8 mouse cellular contexts compared by ENCODE assay signal in genomic region chr5:122372878-122373277, GRCm38 (mm10). TPM values are rescaled to one million over a fixed set of nuclear protein-coding genes. Genes with fewer than 3 reads are reported as not detected.
DNase-seq lines count a peak whose midpoint lies in the region; ATAC-seq lines count a peak whose summit lies in the region.

No protein-coding gene starts in this region.

- ATAC-seq in heart, embryonic 15.5 days (replicated peaks; ENCODE audit: insufficient number of reproducible peaks, insufficient read depth, low FRiP score, low read depth), result no peak
- no peak for ATAC-seq in midbrain, embryonic 11.5 days (ENCODE audit: low FRiP score)

- peak overlapping the region; percentile 87 for H3K9ac ChIP-seq in heart, embryonic 15.5 days
- H3K9ac ChIP-seq in midbrain, embryonic 11.5 days (ENCODE audit: low read length), result peak overlapping the region; percentile 66

- peak overlapping the region; percentile 85 for H3K4me3 ChIP-seq in heart, embryonic 15.5 days
- H3K4me3 ChIP-seq in hindbrain, embryonic 10.5 days, result peak overlapping the region; percentile 89
- peak overlapping the region; percentile 64 for H3K4me3 ChIP-seq in midbrain, embryonic 11.5 days (ENCODE audit: low read depth, low read length)

- intact Hi-C loops in heart, postnatal 14 days (cut with DNase I), result loop anchor here (10.0 kb wide), 1 partner anchor 238 kb away; no protein-coding TSS in a partner anchor
- intact Hi-C loops in left cerebral cortex, postnatal 14 days (cut with DNase I), result no loop called here
- intact Hi-C loops in left cerebral cortex, postnatal 4 days (cut with DNase I), result no loop called here

- no peaks in the 10 kb centered on the region for H3K27me3 ChIP-seq in heart, embryonic 15.5 days
- no peaks in the 10 kb centered on the region for H3K27me3 ChIP-seq in hindbrain, embryonic 10.5 days (ENCODE audit: insufficient read depth, poor library complexity, severe bottlenecking)
- no peaks in the 10 kb centered on the region for H3K27me3 ChIP-seq in midbrain, embryonic 11.5 days (ENCODE audit: control insufficient read depth, insufficient read depth, low read length)

- WGBS in heart, embryonic 15.5 days, result 4% methylated on average over 5 of the region's 5 CpGs
- 7% methylated on average over 5 of the region's 5 CpGs for WGBS in hindbrain, embryonic 10.5 days
- 6% methylated on average over 5 of the region's 5 CpGs for WGBS in midbrain, embryonic 11.5 days

- peak overlapping the region; percentile 84 for H3K4me2 ChIP-seq in heart, embryonic 15.5 days
- peak overlapping the region; percentile 78 for H3K4me2 ChIP-seq in midbrain, embryonic 11.5 days

- peaks cover 14% of the 10 kb centered on the region for H3K4me1 ChIP-seq in heart, embryonic 15.5 days (replicated peaks)
- peaks cover 27% of the 10 kb centered on the region for H3K4me1 ChIP-seq in hindbrain, embryonic 10.5 days (replicated peaks)
- H3K4me1 ChIP-seq in midbrain, embryonic 11.5 days (ENCODE audit: control insufficient read depth, insufficient read depth, low read length), result peaks cover 13% of the 10 kb centered on the region; the same call in 1 of the 2 replicates

- H3K9me3 ChIP-seq in heart, embryonic 15.5 days (replicated peaks), result no peaks in the 10 kb centered on the region
- H3K9me3 ChIP-seq in hindbrain, embryonic 10.5 days, result no peaks in the 10 kb centered on the region
- no peaks in the 10 kb centered on the region for H3K9me3 ChIP-seq in midbrain, embryonic 11.5 days (ENCODE audit: control insufficient read depth, low read length)

- peak overlapping the region; percentile 98 for H3K27ac ChIP-seq in heart, embryonic 15.5 days
- H3K27ac ChIP-seq in hindbrain, embryonic 10.5 days, result peak overlapping the region; percentile 97
- H3K27ac ChIP-seq in midbrain, embryonic 11.5 days (ENCODE audit: low read depth, low read length), result peak overlapping the region; percentile 74

- DNase-seq in heart, postnatal 14 days, result no peak
- DNase-seq in ZHBTc4 (ENCODE audit: low read depth, low spot score), result peak; percentile 24
- no peak for DNase-seq in hindbrain, embryonic 10.5 days (ENCODE audit: low spot score)
- DNase-seq in midbrain, embryonic 11.5 days (ENCODE audit: low spot score, missing footprints), result no peak
- no peak for DNase-seq in left cerebral cortex, postnatal 14 days (ENCODE audit: low spot score in 2 of 2)
- DNase-seq in adrenal gland, postnatal 10 days, result no peak
- DNase-seq in left cerebral cortex, postnatal 4 days, result no peak

- peaks cover 19% of the 10 kb centered on the region for H3K36me3 ChIP-seq in heart, embryonic 15.5 days
- peaks cover 62% of the 10 kb centered on the region for H3K36me3 ChIP-seq in hindbrain, embryonic 10.5 days
- peaks cover 3% of the 10 kb centered on the region; the same call in 1 of the 2 replicates for H3K36me3 ChIP-seq in midbrain, embryonic 11.5 days (ENCODE audit: control insufficient read depth, insufficient read depth, low read length)

RNA-seq across cellular contexts. Expression of gene Fam216a, which starts 0.7 kb away (rescaled TPM):
- 43.7 and 53.7 TPM in 2 replicates for polyA plus RNA-seq in heart, embryonic 15.5 days (2015; fragmentation: Nextera tagmentation; extraction: Ambion mirVana)
- 10 to 100 TPM; 15.1 to 16.5 TPM for total RNA-seq in heart, postnatal 14 days (2021)
- 90.4 and 109 TPM in 2 replicates for polyA plus RNA-seq in hindbrain, embryonic 10.5 days (2016; fragmentation: Nextera tagmentation; extraction: Ambion mirVana)
- polyA plus RNA-seq in midbrain, embryonic 11.5 days (2014; fragmentation: Nextera tagmentation; extraction: Ambion mirVana), result 113 and 116 TPM in 2 replicates
- total RNA-seq in left cerebral cortex, postnatal 14 days (2021), result 10 to 100 TPM; 74.2 to 77.6 TPM
- total RNA-seq in adrenal gland, postnatal 10 days (2021), result 10 to 100 TPM; 30.3 to 32.7 TPM
- 10 to 100 TPM; 62.7 to 65.4 TPM for total RNA-seq in left cerebral cortex, postnatal 4 days (2021)

RNA-seq across cellular contexts. Expression of gene Gpn3, which starts 1.2 kb away (rescaled TPM):
- 49.4 and 51.7 TPM in 2 replicates for polyA plus RNA-seq in heart, embryonic 15.5 days (2015; fragmentation: Nextera tagmentation; extraction: Ambion mirVana)
- total RNA-seq in heart, postnatal 14 days (2021), result 10 to 100 TPM; 23.1 to 25.6 TPM
- 67.7 and 78.8 TPM in 2 replicates for polyA plus RNA-seq in hindbrain, embryonic 10.5 days (2016; fragmentation: Nextera tagmentation; extraction: Ambion mirVana)
- 61.2 and 64.9 TPM in 2 replicates for polyA plus RNA-seq in midbrain, embryonic 11.5 days (2014; fragmentation: Nextera tagmentation; extraction: Ambion mirVana)
- 10 to 100 TPM; 23.4 to 25.7 TPM for total RNA-seq in left cerebral cortex, postnatal 14 days (2021)
- 10 to 100 TPM; 27.2 to 33.8 TPM for total RNA-seq in adrenal gland, postnatal 10 days (2021)
- total RNA-seq in left cerebral cortex, postnatal 4 days (2021), result 10 to 100 TPM; 19.9 to 20.6 TPM

RNA-seq across cellular contexts. Expression of gene Vps29, which starts 18.7 kb away (rescaled TPM):
- 177 and 206 TPM in 2 replicates for polyA plus RNA-seq in heart, embryonic 15.5 days (2015; fragmentation: Nextera tagmentation; extraction: Ambion mirVana)
- total RNA-seq in heart, postnatal 14 days (2021), result 100 to 1,000 TPM in 1 of 2 experiments, 10 to 100 TPM in 1; 86.7 to 103 TPM
- 211 and 225 TPM in 2 replicates for polyA plus RNA-seq in hindbrain, embryonic 10.5 days (2016; fragmentation: Nextera tagmentation; extraction: Ambion mirVana)
- 211 and 215 TPM in 2 replicates for polyA plus RNA-seq in midbrain, embryonic 11.5 days (2014; fragmentation: Nextera tagmentation; extraction: Ambion mirVana)
- 100 to 1,000 TPM; 200 to 203 TPM for total RNA-seq in left cerebral cortex, postnatal 14 days (2021)
- 100 to 1,000 TPM; 121 to 131 TPM for total RNA-seq in adrenal gland, postnatal 10 days (2021)
- total RNA-seq in left cerebral cortex, postnatal 4 days (2021), result 100 to 1,000 TPM; 202 to 208 TPM

RNA-seq across cellular contexts. Expression of gene Arpc3, which starts 18.8 kb away (rescaled TPM):
- 98.6 and 103 TPM in 2 replicates for polyA plus RNA-seq in heart, embryonic 15.5 days (2015; fragmentation: Nextera tagmentation; extraction: Ambion mirVana)
- total RNA-seq in heart, postnatal 14 days (2021), result 100 to 1,000 TPM; 104 to 115 TPM
- 90.2 and 97.9 TPM in 2 replicates for polyA plus RNA-seq in hindbrain, embryonic 10.5 days (2016; fragmentation: Nextera tagmentation; extraction: Ambion mirVana)
- 61.7 and 65.3 TPM in 2 replicates for polyA plus RNA-seq in midbrain, embryonic 11.5 days (2014; fragmentation: Nextera tagmentation; extraction: Ambion mirVana)
- total RNA-seq in left cerebral cortex, postnatal 14 days (2021), result 100 to 1,000 TPM; 250 to 273 TPM
- 100 to 1,000 TPM; 164 to 207 TPM for total RNA-seq in adrenal gland, postnatal 10 days (2021)
- 100 to 1,000 TPM; 258 to 271 TPM for total RNA-seq in left cerebral cortex, postnatal 4 days (2021)

RNA-seq across cellular contexts. Expression of gene Rad9b, which starts 18.8 kb away (rescaled TPM):
- polyA plus RNA-seq in heart, embryonic 15.5 days (2015; fragmentation: Nextera tagmentation; extraction: Ambion mirVana), result 7.2 and 8.0 TPM in 2 replicates
- 1 to 10 TPM; 1.4 to 1.5 TPM for total RNA-seq in heart, postnatal 14 days (2021)
- polyA plus RNA-seq in hindbrain, embryonic 10.5 days (2016; fragmentation: Nextera tagmentation; extraction: Ambion mirVana), result 8.1 and 9.7 TPM in 2 replicates
- 9.7 and 11.1 TPM in 2 replicates for polyA plus RNA-seq in midbrain, embryonic 11.5 days (2014; fragmentation: Nextera tagmentation; extraction: Ambion mirVana)
- total RNA-seq in left cerebral cortex, postnatal 14 days (2021), result 1 to 10 TPM; 3.0 to 3.7 TPM
- 1 to 10 TPM; 4.6 to 4.8 TPM for total RNA-seq in adrenal gland, postnatal 10 days (2021)
- total RNA-seq in left cerebral cortex, postnatal 4 days (2021), result 1 to 10 TPM; 6.1 to 6.8 TPM
